Mouse (Mus musculus) neural tube, embryonic 15.5 days (tissue): ENCODE measurements around the gene Tom1l2. TPM values are rescaled to one million over a fixed set of nuclear protein-coding genes. Genes with fewer than 3 reads are reported as not detected.

Experiments
- ATAC-seq: fragments of 200-750 bp; cut with Nextera tagmentation; 2 replicates; pipeline ENCODE4 v1.8.0; 2017; ENCODE audit warnings: mild to moderate bottlenecking, moderate TSS enrichment, moderate library complexity; ENCODE audit not compliant: low FRiP score
- H3K27ac ChIP-seq: fragments of 300-500 bp; sonication (generic); replicated peaks from 2 replicates; pipeline ENCODE4 v1.5.1; 2015; ENCODE audit warnings: mild to moderate bottlenecking, inconsistent platforms
- H3K27me3 ChIP-seq: fragments of 300-500 bp; sonication (generic); replicated peaks from 2 replicates; pipeline ENCODE4 v1.6.1; 2015; ENCODE audit warnings: inconsistent platforms
- H3K36me3 ChIP-seq: fragments of 300-500 bp; sonication (generic); 2 replicates; pipeline ENCODE4 v1.6.1; 2015; ENCODE audit warnings: inconsistent platforms
- H3K4me1 ChIP-seq: fragments of 300-500 bp; sonication (generic); 2 replicates; pipeline ENCODE4 v1.6.1; 2015; ENCODE audit warnings: inconsistent platforms
- H3K4me2 ChIP-seq: fragments of 300-500 bp; sonication (generic); 2 replicates; pipeline ENCODE4 v1.6.1; 2015; ENCODE audit warnings: inconsistent platforms, mild to moderate bottlenecking, moderate library complexity
- H3K4me3 ChIP-seq: fragments of 300-500 bp; sonication (generic); replicated peaks from 2 replicates; pipeline ENCODE4 v1.5.1; 2015; ENCODE audit warnings: mild to moderate bottlenecking, inconsistent platforms
- H3K9ac ChIP-seq: fragments of 300-500 bp; sonication (generic); replicated peaks from 2 replicates; pipeline ENCODE4 v1.6.1; 2015; ENCODE audit warnings: mild to moderate bottlenecking, inconsistent platforms
- H3K9me3 ChIP-seq: fragments of 300-500 bp; sonication (generic); replicated peaks from 2 replicates; pipeline ENCODE4 v1.6.1; 2016; ENCODE audit warnings: inconsistent platforms
- WGBS: fragments of 180-500 bp; shearing (Covaris S2); methylation state at CpG from one replicate; pipeline ENCODE4 v1.1.7; 2015; ENCODE audit warnings: mixed read lengths; 5-methylcytosine and 5-hydroxymethylcytosine counted together
- polyA plus RNA-seq: library from polyadenylated mRNA; unstranded; fragments of >200 nt; fragmentation: Nextera tagmentation; extraction: Ambion mirVana; gene quantifications from 2 replicates; pipeline ENCODE4 v1.2.1, GENCODE M21; 2015

The Tom1l2 gene
- polyA plus RNA-seq, 1 experiment from 2014 or later, result 68.9 TPM

DNA sequence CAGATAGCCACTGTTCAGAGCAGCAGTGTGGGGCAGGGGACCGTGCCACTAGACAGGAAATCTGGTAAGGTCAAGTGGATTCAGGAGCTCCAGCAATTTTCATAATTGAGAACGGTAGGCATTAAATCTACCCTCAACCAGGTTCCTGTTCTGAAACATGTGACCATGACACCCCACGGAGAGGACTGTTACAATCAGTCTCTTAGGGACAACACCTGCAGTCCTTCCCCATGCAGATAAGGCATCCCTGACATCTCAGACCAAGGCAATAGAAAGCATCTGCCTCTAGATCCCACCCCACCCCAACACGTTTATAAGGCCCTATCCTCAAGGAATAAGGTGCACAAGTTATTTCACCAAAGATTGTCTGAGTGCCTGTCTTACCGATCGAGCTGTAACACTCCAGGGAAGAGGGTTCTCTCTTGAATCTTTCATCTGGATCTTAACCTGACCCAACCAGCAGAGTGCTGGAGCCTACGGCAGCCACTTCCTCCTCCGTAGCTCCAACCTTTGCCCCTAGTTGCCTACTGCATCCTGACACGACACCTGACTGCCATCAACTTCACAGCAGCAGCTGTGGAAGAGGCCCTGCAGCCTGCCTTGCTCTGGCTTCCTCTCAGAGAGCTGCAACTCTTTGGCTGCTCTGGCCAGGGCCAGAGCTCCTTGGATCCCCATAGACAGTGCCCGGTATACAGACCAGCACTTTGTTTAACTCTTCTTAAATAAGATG, 50.2 kb downstream of the Tom1l2 start:
- H3K4me1 ChIP-seq, result peaks cover 50% of the 10 kb centered on the region
- 79% methylated on average over 10 of the region's 10 CpGs for WGBS
- no peaks in the 10 kb centered on the region for H3K27me3 ChIP-seq
- H3K4me2 ChIP-seq, result no peak overlapping the region
- peak overlapping the region; percentile 30; the same call in 1 of the 2 replicates for H3K9ac ChIP-seq
- H3K9me3 ChIP-seq, result no peaks in the 10 kb centered on the region
- ATAC-seq, result no peak
- no peak overlapping the region for H3K4me3 ChIP-seq
- H3K36me3 ChIP-seq, result no peaks in the 10 kb centered on the region
- peak overlapping the region; percentile 78 for H3K27ac ChIP-seq

DNA sequence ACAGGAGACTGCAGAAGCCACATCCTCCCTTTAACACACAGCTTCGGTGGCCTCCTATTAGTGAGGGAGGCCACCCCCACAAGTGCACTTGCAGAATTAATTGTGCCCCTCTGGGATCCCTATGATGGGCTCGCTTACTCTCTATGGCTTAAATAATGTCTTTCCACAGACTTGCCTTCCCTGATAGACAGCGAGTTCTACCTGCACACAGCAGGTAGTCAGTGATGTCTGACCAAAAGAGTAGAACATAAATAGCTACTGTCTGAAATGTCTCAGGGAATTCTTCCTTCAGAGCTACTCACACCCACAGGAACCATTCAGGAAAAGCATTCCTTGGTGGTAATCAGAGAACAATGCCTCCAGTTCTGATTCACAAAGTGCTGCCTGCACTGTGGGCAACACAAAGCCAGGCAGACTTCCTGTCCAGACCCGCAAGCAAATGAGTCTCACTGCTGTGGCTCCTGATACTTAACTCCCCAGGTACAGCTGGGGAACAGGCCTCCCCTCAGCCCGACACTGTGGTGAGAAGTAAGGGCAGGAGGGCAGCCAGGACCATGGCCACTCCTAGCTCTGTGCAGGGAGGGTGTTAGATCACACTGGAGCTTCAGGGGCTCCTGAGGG, 51.0 kb downstream of the Tom1l2 start:
- H3K36me3 ChIP-seq, result no peaks in the 10 kb centered on the region
- peak overlapping the region; percentile 78 for H3K27ac ChIP-seq
- ATAC-seq, result no peak
- H3K27me3 ChIP-seq, result no peaks in the 10 kb centered on the region
- no peaks in the 10 kb centered on the region for H3K9me3 ChIP-seq
- WGBS, result 21% methylated on average over 5 of the region's 5 CpGs
- no peak overlapping the region for H3K4me2 ChIP-seq
- no peak overlapping the region for H3K4me3 ChIP-seq
- peaks cover 47% of the 10 kb centered on the region for H3K4me1 ChIP-seq
- H3K9ac ChIP-seq, result peak overlapping the region; percentile 30; the same call in 1 of the 2 replicates

DNA sequence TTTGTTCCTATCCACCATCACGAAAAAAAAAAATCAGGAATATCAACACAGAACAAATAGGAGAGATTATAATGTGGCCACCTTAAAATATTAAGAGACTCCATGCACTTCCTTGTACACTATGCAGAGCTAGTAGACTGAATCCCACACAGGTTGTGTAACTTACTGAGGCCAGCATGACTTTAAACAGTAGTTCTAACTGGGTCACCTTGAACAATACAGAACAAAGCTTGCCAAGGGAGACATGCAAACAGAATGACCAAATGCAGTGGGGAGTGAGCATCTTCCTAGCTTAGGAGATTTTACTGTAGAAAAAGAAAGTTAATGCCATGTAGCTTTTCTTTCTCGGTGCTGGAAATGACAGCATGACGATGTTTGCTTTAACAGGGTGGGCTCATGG, 52.4 kb downstream of the Tom1l2 start:
- H3K4me3 ChIP-seq, result no peak overlapping the region
- H3K4me2 ChIP-seq, result no peak overlapping the region
- peaks cover 43% of the 10 kb centered on the region for H3K4me1 ChIP-seq
- H3K9ac ChIP-seq, result no peak overlapping the region
- H3K27me3 ChIP-seq, result no peaks in the 10 kb centered on the region
- 89% methylated on average over 3 of the region's 3 CpGs for WGBS
- no peaks in the 10 kb centered on the region for H3K36me3 ChIP-seq
- no peak for ATAC-seq
- no peaks in the 10 kb centered on the region for H3K9me3 ChIP-seq
- H3K27ac ChIP-seq, result peak overlapping the region; percentile 78

DNA sequence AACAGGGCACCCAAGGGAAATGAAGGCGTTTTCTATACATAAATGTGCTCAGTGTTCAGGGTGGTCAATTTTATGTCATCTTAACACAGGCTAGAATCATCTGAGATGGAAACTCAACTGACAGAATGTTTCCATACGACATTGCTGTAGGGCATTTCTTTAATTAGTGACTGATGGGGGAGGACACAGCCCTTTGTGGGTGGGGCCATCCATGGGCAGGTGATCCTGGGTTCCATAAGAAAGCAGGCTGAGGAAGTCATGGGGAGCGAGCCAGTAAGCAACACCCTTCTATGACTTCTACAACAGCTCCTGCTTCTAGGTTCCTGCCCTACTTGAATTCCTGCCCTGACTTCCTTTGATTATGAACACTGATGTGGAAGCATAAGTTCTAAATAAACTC, 54.9 kb downstream of the Tom1l2 start:
- Histone ChIP-seq H3K27me3 (no peaks in the 10 kb centered on the region), H3K4me2 (no peak overlapping the region), H3K4me1 (peaks cover 50% of the 10 kb centered on the region), H3K9ac (no peak overlapping the region), H3K9me3 (no peaks in the 10 kb centered on the region), H3K4me3 (no peak overlapping the region), H3K27ac (no peak overlapping the region), H3K36me3 (no peaks in the 10 kb centered on the region)
- no peak for ATAC-seq
- WGBS, result 75% methylated on average over 3 of the region's 3 CpGs

DNA sequence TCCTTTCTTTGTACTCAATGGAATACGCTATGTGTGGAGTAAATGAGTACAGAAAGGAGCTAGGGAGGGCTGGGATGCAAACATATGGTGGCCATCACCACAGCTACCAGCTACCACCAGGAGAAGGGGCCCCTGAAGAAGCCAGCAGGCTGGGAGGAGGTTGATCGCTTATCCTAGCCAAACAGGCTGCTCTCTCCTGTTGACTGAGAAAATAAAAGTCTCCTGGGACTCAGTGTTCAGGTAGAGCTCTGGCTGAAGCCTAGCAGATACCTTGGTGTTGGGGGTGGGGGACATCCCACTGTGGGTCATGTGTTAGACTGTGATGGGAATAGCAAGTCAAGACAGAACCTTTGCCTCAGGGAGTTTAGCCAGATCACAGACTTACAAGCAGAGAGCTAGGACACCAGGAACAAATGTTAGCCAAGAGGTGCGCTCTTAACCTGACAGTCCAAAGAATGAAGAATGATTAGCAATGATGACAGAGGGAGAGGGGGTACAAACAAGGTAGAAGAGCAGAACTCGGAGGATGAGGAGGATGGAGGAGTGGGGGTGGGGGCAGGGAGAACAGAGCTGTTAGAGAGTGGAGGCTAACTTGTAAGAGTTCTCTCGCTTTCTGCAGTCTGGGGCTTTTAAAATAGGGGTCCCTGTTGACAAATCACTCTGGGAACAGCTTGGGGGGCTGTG, 57.9 kb downstream of the Tom1l2 start:
- ATAC-seq, result no peak

DNA sequence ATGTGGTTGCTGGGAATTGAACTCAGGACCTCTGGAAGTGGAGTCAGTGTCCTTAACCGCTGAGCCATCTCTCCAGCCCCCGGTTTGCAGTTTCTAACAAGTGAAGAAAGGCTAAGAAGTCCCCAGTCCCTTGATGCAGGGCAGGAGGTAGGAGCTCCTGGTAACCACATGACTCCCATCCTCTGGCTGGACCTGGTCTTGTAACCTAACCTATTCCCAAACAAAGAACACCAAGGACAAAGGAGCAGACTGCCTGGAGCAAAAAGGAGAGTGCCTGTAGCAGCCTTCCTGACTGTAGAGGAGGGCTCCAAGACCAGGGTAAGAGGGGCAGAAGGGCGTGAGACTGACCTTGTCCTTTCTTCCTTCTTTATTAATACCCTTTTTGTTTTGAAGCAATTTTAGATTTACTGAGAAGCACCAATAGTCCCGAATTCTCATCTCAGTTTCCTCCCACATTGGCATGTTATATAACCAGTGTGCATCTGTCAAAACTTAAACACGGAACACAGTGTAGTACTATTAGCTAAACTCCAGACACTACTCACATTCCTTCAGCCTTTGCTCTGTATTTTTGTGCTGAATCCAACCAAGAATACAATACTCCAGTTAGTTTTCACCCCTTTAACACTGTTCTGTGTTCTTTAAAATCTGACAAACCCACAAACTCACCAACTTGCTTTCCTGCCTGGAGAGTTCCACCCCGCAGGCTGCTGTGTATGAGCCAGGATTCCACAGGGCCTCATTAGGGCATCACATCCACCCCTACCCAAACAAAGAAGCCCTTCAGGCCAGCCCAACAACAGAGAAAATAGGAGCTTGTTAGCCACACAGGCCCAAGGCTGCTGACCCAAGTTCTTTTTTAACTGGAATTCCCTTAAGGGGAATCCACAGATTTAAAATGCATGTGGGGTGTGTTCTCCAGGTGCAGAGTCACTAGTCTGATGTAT, 58.7 kb downstream of the Tom1l2 start:
- peak overlapping the region; percentile 79 for H3K27ac ChIP-seq
- no peaks in the 10 kb centered on the region for H3K36me3 ChIP-seq
- H3K4me1 ChIP-seq, result peaks cover 53% of the 10 kb centered on the region
- 71% methylated on average over 6 of the region's 6 CpGs for WGBS
- no peaks in the 10 kb centered on the region for H3K9me3 ChIP-seq
- no peak overlapping the region for H3K4me3 ChIP-seq
- no peaks in the 10 kb centered on the region for H3K27me3 ChIP-seq
- no peak for ATAC-seq
- H3K9ac ChIP-seq, result no peak overlapping the region
- no peak overlapping the region for H3K4me2 ChIP-seq

More for the DNA sequence above, 57.9 kb downstream of the Tom1l2 start:
- Histone ChIP-seq H3K27ac (peak overlapping the region; percentile 79), H3K9ac (no peak overlapping the region), H3K9me3 (no peaks in the 10 kb centered on the region), H3K4me1 (peaks cover 51% of the 10 kb centered on the region), H3K27me3 (no peaks in the 10 kb centered on the region), H3K36me3 (no peaks in the 10 kb centered on the region), H3K4me2 (no peak overlapping the region), H3K4me3 (no peak overlapping the region)
- WGBS, result 50% methylated on average over 5 of the region's 5 CpGs

DNA sequence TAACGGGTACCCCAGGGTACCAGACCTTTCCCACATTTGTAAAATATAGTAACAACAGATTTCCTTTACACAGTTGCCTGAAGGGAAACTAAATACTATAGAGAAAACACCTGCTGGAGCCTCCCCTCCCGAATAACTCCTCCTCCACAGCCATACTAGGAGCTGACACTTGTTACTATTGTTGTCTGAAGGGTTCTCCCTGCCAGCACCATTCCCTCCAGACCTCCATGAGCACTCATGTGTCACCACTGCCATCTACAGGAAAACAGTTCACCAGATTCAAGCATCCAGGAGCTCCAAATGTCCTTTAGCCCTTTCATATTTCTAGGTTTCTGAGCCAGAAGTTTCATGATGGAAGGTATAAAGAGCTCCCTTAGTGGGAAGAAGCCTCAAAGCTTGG, 60.0 kb downstream of the Tom1l2 start:
- Histone ChIP-seq H3K4me2 (no peak overlapping the region), H3K27ac (0 out of 2 replicates have a peak overlapping the region, but pooled peaks have one; percentile 25), H3K4me3 (no peak overlapping the region), H3K4me1 (peaks cover 64% of the 10 kb centered on the region), H3K27me3 (no peaks in the 10 kb centered on the region), H3K9me3 (no peaks in the 10 kb centered on the region), H3K9ac (no peak overlapping the region), H3K36me3 (no peaks in the 10 kb centered on the region)
- ATAC-seq, result peak; percentile 67; the same call in 1 of the 2 replicates
- 31% methylated on average over 2 of the region's 2 CpGs for WGBS

DNA sequence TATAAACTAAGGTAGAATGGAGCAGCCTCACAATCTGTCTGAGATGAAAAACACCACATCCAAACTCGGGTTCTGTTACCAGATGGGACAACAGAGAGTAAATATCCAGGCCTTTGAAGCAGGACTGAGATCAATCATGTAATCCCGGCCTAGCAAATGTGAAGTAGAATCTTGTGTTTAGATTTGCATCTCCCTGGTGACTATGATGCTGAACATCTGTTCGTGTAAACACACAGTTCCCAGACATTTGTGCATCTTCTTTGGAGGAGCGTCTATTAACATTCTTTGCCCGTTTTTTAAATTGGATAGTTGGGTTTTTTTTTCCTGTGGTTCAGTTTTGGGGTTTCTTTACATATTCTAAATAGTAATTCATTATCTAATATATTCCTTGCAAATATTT, 63.7 kb downstream of the Tom1l2 start:
- ATAC-seq, result no peak
- H3K27me3 ChIP-seq, result no peaks in the 10 kb centered on the region
- no peak overlapping the region for H3K4me3 ChIP-seq
- no peak overlapping the region for H3K4me2 ChIP-seq
- H3K9ac ChIP-seq, result no peak overlapping the region
- H3K27ac ChIP-seq, result peak overlapping the region; percentile 60
- no peaks in the 10 kb centered on the region for H3K9me3 ChIP-seq
- peaks cover 62% of the 10 kb centered on the region for H3K4me1 ChIP-seq
- no peaks in the 10 kb centered on the region for H3K36me3 ChIP-seq
- 29% methylated on average over 5 of the region's 5 CpGs for WGBS

DNA sequence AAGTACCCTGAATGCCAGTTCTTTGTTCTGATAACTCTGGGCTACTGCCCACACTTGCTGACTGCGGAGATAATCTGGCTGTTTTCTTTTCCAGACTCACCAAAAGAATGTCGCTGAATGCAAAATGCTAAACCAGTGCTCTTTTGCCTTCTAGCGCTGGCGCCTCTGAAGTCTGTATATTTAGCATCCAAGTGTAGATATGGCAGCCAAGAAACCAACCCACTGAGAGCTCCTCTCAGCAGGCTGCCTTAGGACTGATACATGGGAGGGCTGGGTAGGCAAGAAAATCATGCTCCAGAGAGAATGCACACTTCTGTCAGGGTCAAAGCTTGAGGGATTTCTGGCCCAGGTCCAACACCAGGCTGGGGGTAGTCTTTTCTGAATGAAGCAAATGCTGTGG, 66.4 kb downstream of the Tom1l2 start:
- no peaks in the 10 kb centered on the region for H3K36me3 ChIP-seq
- H3K9ac ChIP-seq, result no peak overlapping the region
- 60% methylated on average over 4 of the region's 4 CpGs for WGBS
- H3K9me3 ChIP-seq, result no peaks in the 10 kb centered on the region
- no peaks in the 10 kb centered on the region for H3K27me3 ChIP-seq
- H3K4me3 ChIP-seq, result no peak overlapping the region
- no peak for ATAC-seq
- peaks cover 40% of the 10 kb centered on the region for H3K4me1 ChIP-seq
- peak overlapping the region; percentile 20; the same call in 1 of the 2 replicates for H3K27ac ChIP-seq
- no peak overlapping the region for H3K4me2 ChIP-seq

DNA sequence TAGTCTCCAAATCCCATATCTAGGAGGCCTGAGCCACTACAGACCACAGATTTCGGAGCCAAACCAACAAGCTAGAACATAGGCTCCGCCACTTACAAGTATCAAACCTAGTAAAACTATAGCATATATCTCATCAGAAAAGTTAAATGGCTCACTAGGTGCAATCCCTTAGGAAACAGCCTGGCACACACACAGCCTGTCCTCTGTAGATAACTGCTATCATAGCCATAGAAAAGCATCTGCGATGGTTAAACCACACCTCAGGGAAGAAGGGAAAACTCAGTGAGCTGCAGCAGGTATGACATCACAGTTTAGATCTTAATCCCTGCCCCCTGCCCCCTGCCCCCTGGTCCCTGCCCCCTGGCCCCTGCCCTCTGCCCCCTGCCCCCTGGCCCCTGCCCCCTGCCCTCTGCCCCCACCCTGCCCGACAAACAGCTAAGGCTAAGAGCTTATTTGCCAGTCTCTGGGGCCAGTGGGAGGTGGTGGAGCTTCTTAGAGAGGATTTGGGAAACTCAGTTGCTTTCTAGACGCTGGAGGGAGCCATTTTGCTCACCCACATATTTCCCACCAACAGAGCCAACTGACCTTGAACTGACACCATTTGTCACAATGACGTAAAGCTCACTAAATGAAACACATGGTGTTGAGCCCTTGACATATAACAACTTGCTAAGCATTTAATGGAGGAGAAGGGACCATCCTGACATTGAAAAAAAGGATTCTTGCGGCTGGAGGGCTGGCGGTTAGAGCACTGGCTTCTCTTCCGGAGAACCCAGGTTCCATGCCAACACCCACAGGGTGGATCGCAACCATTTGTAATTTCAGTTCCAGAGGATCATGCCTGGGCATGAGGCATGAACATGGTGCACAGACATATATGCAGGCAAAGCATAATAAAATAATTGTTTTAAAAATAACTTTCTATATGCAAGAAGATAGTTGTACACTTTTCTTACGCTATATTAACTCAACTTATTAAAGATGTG, 72.0 kb downstream of the Tom1l2 start:
- H3K9ac ChIP-seq, result no peak overlapping the region
- H3K36me3 ChIP-seq, result no peaks in the 10 kb centered on the region
- no peak overlapping the region for H3K4me2 ChIP-seq
- no peaks in the 10 kb centered on the region for H3K9me3 ChIP-seq
- H3K4me3 ChIP-seq, result no peak overlapping the region
- 70% methylated on average over 11 of the region's 11 CpGs for WGBS
- H3K27ac ChIP-seq, result no peak overlapping the region
- H3K27me3 ChIP-seq, result no peaks in the 10 kb centered on the region
- H3K4me1 ChIP-seq, result peaks cover 30% of the 10 kb centered on the region
- ATAC-seq, result no peak
